Mouse (Mus musculus) MEL (cell line): ENCODE results near the gene Pitpnb. TPM values are rescaled to one million over a fixed set of nuclear protein-coding genes. Genes with fewer than 3 reads are reported as not detected.

Experiments used
- DNase-seq: peaks from one replicate; pipeline ENCODE4 v3.0.0; 2011; ENCODE audit warnings: low read depth, low spot score
- H3K27ac ChIP-seq: 2 replicates; pipeline ENCODE4 v1.5.1; 2012; ENCODE audit warnings: low read depth, mild to moderate bottlenecking, control low read depth, low read length, moderate library complexity; ENCODE audit not compliant: control insufficient read depth
- H3K27me3 ChIP-seq, 2 experiments: fragments of 150-350 bp in 1 of 2; sonication (generic) in 1 of 2; 2 replicates each; pipeline ENCODE4 v1.6.1; 2012; ENCODE audit warnings: low read length in 2 of 2, mild to moderate bottlenecking in 2 of 2, improper control_type of control experiment in 1 of 2, moderate library complexity in 1 of 2; ENCODE audit not compliant: insufficient read depth in 2 of 2, control insufficient read depth in 1 of 2
- H3K36me3 ChIP-seq, 2 experiments: 2 replicates each; pipeline ENCODE4 v1.6.1; 2012 to 2014; ENCODE audit warnings: low read length in 2 of 2, improper control_type of control experiment in 1 of 2, inconsistent platforms in 1 of 2, mild to moderate bottlenecking in 1 of 2; ENCODE audit not compliant: insufficient read depth in 2 of 2, control insufficient read depth in 1 of 2
- H3K4me1 ChIP-seq, 2 experiments: fragments of 150-350 bp in 1 of 2; sonication (generic) in 1 of 2; 2 replicates each; pipeline ENCODE4 v1.6.1; 2012; ENCODE audit warnings: low read length in 2 of 2, improper control_type of control experiment in 1 of 2, mild to moderate bottlenecking in 1 of 2; ENCODE audit not compliant: insufficient read depth in 2 of 2, control insufficient read depth in 1 of 2
- H3K4me3 ChIP-seq, 2 experiments: fragments of 150-350 bp in 1 of 2; sonication (generic) in 1 of 2; 2 replicates each; pipeline ENCODE4 v1.5.1; 2012; ENCODE audit warnings: low read depth in 2 of 2, low read length in 2 of 2, mild to moderate bottlenecking in 2 of 2, moderate library complexity in 2 of 2, control low read depth in 1 of 2, improper control_type of control experiment in 1 of 2; ENCODE audit not compliant: control insufficient read depth in 1 of 2, insufficient read depth in 1 of 2
- H3K79me2 ChIP-seq: 2 replicates; pipeline ENCODE4 v1.6.1; 2012; ENCODE audit warnings: mild to moderate bottlenecking, low read length, moderate library complexity; ENCODE audit not compliant: control insufficient read depth, poor library complexity, insufficient read depth
- H3K9ac ChIP-seq: 2 replicates; pipeline ENCODE4 v1.6.1; 2012; ENCODE audit warnings: low read depth, mild to moderate bottlenecking, control low read depth, low read length, moderate library complexity; ENCODE audit not compliant: control insufficient read depth, poor library complexity, severe bottlenecking
- H3K9me3 ChIP-seq: fragments of 150-350 bp; sonication (generic); replicated peaks from 2 replicates; pipeline ENCODE4 v1.6.1; 2012; ENCODE audit warnings: mild to moderate bottlenecking, low read length, improper control_type of control experiment, moderate library complexity; ENCODE audit not compliant: insufficient read depth
- BHLHE40 ChIP-seq: IDR thresholded peaks from 2 replicates; pipeline ENCODE4 v1.6.1; 2012; ENCODE audit warnings: low read depth, mild to moderate bottlenecking, inconsistent platforms, low read length, improper control_type of control experiment, borderline replicate concordance
- CHD1 ChIP-seq: IDR thresholded peaks from 2 replicates; pipeline ENCODE4 v1.6.1; 2012; ENCODE audit warnings: low read depth, mild to moderate bottlenecking, inconsistent platforms, low read length, improper control_type of control experiment
- CTCF ChIP-seq, 3 experiments: IDR thresholded peaks in 2 of 3; conservative IDR thresholded peaks in 1 of 3; 2 replicates each; pipeline ENCODE4 v1.5.1; 2011 to 2012; ENCODE audit warnings: low read length in 3 of 3, low read depth in 2 of 3, mild to moderate bottlenecking in 2 of 3, improper control_type of control experiment in 1 of 3, inconsistent platforms in 1 of 3, mixed read lengths in 1 of 3, moderate library complexity in 1 of 3; ENCODE audit not compliant: control insufficient read depth in 1 of 3, insufficient read depth in 1 of 3, poor library complexity in 1 of 3, severe bottlenecking in 1 of 3
- ELF1 ChIP-seq: IDR thresholded peaks from 2 replicates; pipeline ENCODE4 v1.6.1; 2014; ENCODE audit warnings: low read depth, mild to moderate bottlenecking, inconsistent platforms, low read length, improper control_type of control experiment, moderate library complexity
- EP300 ChIP-seq, 2 experiments: IDR thresholded peaks; 2 replicates each; pipeline ENCODE4 v1.6.1; 2011; ENCODE audit warnings: improper control_type of control experiment in 2 of 2, low read length in 2 of 2, low read depth in 1 of 2, mild to moderate bottlenecking in 1 of 2
- ETS1 ChIP-seq: IDR thresholded peaks from 2 replicates; pipeline ENCODE4 v1.6.1; 2012; ENCODE audit warnings: low read depth, mild to moderate bottlenecking, inconsistent platforms, low read length, improper control_type of control experiment, moderate library complexity
- GABPA ChIP-seq: IDR thresholded peaks from 2 replicates; pipeline ENCODE4 v1.6.1; 2012; ENCODE audit warnings: low read depth, mild to moderate bottlenecking, inconsistent platforms, low read length, improper control_type of control experiment, moderate library complexity
- GATA1 ChIP-seq: IDR thresholded peaks from 2 replicates; pipeline ENCODE4 v1.6.1; 2011; ENCODE audit warnings: low read depth, low read length, improper control_type of control experiment
- HCFC1 ChIP-seq: IDR thresholded peaks from 2 replicates; pipeline ENCODE4 v1.6.1; 2012; ENCODE audit warnings: low read depth, mild to moderate bottlenecking, inconsistent platforms, low read length, improper control_type of control experiment, moderate library complexity
- KAT2A ChIP-seq: conservative IDR thresholded peaks from 2 replicates; pipeline ENCODE4 v1.6.1; 2012; ENCODE audit warnings: low read depth, low read length, improper control_type of control experiment, inconsistent platforms
- MAX ChIP-seq: IDR thresholded peaks from 2 replicates; pipeline ENCODE4 v1.6.1; 2011; ENCODE audit warnings: low read length, improper control_type of control experiment
- MAZ ChIP-seq: IDR thresholded peaks from 2 replicates; pipeline ENCODE4 v1.6.1; 2012; ENCODE audit warnings: low read depth, mild to moderate bottlenecking, inconsistent platforms, low read length, improper control_type of control experiment
- MXI1 ChIP-seq: IDR thresholded peaks from 2 replicates; pipeline ENCODE4 v1.6.1; 2011; ENCODE audit warnings: mild to moderate bottlenecking, low read depth, low read length, improper control_type of control experiment
- NELFE ChIP-seq: IDR thresholded peaks from 2 replicates; pipeline ENCODE4 v1.6.1; 2011; ENCODE audit warnings: low read depth, low read length, improper control_type of control experiment
- POLR2A ChIP-seq, 2 experiments: IDR thresholded peaks; 2 replicates each; pipeline ENCODE4 v1.6.1; 2011 to 2012; ENCODE audit warnings: low read length in 2 of 2, mild to moderate bottlenecking in 2 of 2, control low read depth in 1 of 2, improper control_type of control experiment in 1 of 2, low read depth in 1 of 2, moderate library complexity in 1 of 2; ENCODE audit not compliant: control insufficient read depth in 1 of 2, insufficient read depth in 1 of 2, poor library complexity in 1 of 2
- RCOR1 ChIP-seq: IDR thresholded peaks from 2 replicates; pipeline ENCODE4 v1.6.1; 2012; ENCODE audit warnings: low read depth, mild to moderate bottlenecking, inconsistent platforms, low read length, improper control_type of control experiment
- SIN3A ChIP-seq: IDR thresholded peaks from 2 replicates; pipeline ENCODE4 v1.6.1; 2012; ENCODE audit warnings: low read length, improper control_type of control experiment, inconsistent platforms
- SMC3 ChIP-seq: IDR thresholded peaks from 2 replicates; pipeline ENCODE4 v1.6.1; 2011; ENCODE audit warnings: low read depth, low read length, improper control_type of control experiment
- TAL1 ChIP-seq: IDR thresholded peaks from 2 replicates; pipeline ENCODE4 v1.6.1; 2012; ENCODE audit warnings: mild to moderate bottlenecking, inconsistent platforms, low read length, moderate library complexity, mixed read lengths
- TBP ChIP-seq: IDR thresholded peaks from 2 replicates; pipeline ENCODE4 v1.8.0; 2011; ENCODE audit warnings: low read depth, low read length, improper control_type of control experiment
- TCF12 ChIP-seq: IDR thresholded peaks from 2 replicates; pipeline ENCODE4 v1.6.1; 2014; ENCODE audit warnings: low read depth, mild to moderate bottlenecking, inconsistent platforms, low read length, improper control_type of control experiment, moderate library complexity
- ZC3H11A ChIP-seq: IDR thresholded peaks from 2 replicates; pipeline ENCODE4 v1.6.1; 2012; ENCODE audit warnings: low read depth, mild to moderate bottlenecking, inconsistent platforms, low read length, improper control_type of control experiment
- ZMIZ1 ChIP-seq: IDR thresholded peaks from 2 replicates; pipeline ENCODE4 v1.6.1; 2012; ENCODE audit warnings: low read depth, mild to moderate bottlenecking, inconsistent platforms, low read length, improper control_type of control experiment, moderate library complexity
- polyA plus RNA-seq, 2 experiments: library from polyadenylated mRNA; stranded (reverse) in 1 of 2; unstranded in 1 of 2; fragments of >175 nt in 1 of 2; fragments of >200 nt in 1 of 2; gene quantifications; 2 replicates each; pipeline versions ENCODE4 v1.2.1 to v1.2.4; 2012; ENCODE audit warnings: low replicate concordance in 2 of 2, low read depth in 1 of 2; ENCODE audit not compliant: insufficient read length in 2 of 2, insufficient read depth in 1 of 2, missing spikeins in 1 of 2
- total RNA-seq: library from RNA; depleted of rRNA; stranded (reverse); fragments of 300-350 nt; gene quantifications from 2 replicates; pipeline ENCODE4 v1.2.3, GENCODE M21; 2012

Gene Pitpnb
- total and polyA plus RNA-seq, 3 experiments: 21.8 to 111 (median 88.5) TPM

DNA sequence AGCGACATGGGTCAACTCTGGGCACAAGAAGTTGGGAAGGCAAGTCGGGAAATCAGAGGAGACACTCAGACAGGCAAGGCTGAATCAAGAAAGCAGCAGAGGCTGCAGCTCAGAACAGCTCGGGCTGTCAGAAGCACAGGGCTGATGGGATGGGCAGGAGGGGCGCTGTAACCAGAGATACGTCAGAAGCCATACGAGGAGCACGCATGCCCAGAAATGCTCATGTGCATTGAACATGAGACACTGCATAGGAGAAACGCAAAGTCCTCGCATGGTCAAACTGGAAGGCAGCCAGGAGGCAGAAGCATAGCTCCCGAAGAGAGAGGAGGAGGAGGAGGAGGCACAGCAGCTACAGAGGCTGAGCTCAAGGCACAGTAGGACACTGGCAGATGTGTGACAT lies 38.9 kb upstream of the Pitpnb start:
- H3K9me3 ChIP-seq: no peaks in the 10 kb centered on the region
- no peak for TF ChIP-seq MAZ
- TF ChIP-seq ELF1: no peak
- no peak for TF ChIP-seq SMC3
- TF ChIP-seq TBP: no peak
- no peak for TF ChIP-seq RCOR1
- no peak for TF ChIP-seq TCF12
- TF ChIP-seq CTCF (IDR thresholded peaks at IDR 0.05 in 2 of 3, conservative IDR thresholded peaks at IDR 0.05 in 1 of 3; ENCODE audit: control insufficient read depth in 1 of 3, insufficient read depth in 1 of 3, low read depth in 2 of 3, low read length in 3 of 3, poor library complexity in 1 of 3, severe bottlenecking in 1 of 3): no peak
- TF ChIP-seq EP300 (IDR thresholded peaks at IDR 0.05; ENCODE audit: low read depth in 1 of 2, low read length in 2 of 2): no peak
- no peak for TF ChIP-seq POLR2A (IDR thresholded peaks at IDR 0.05; ENCODE audit: control insufficient read depth in 1 of 2, insufficient read depth in 1 of 2, low read depth in 1 of 2, low read length in 2 of 2, poor library complexity in 1 of 2)
- no peak for TF ChIP-seq ZC3H11A
- no peak for TF ChIP-seq MAX
- TF ChIP-seq ETS1: no peak
- TF ChIP-seq GATA1: no peak
- H3K4me3 ChIP-seq: no peak overlapping the region
- no peak for DNase-seq
- no peaks in the 10 kb centered on the region for H3K36me3 ChIP-seq
- H3K9ac ChIP-seq: no peak overlapping the region
- no peaks in the 10 kb centered on the region; a peak in 2 of 4 replicates for H3K27me3 ChIP-seq
- H3K27ac ChIP-seq: no peak overlapping the region
- H3K79me2 ChIP-seq: no peaks in the 10 kb centered on the region
- H3K4me1 ChIP-seq: no peaks in the 10 kb centered on the region

DNA sequence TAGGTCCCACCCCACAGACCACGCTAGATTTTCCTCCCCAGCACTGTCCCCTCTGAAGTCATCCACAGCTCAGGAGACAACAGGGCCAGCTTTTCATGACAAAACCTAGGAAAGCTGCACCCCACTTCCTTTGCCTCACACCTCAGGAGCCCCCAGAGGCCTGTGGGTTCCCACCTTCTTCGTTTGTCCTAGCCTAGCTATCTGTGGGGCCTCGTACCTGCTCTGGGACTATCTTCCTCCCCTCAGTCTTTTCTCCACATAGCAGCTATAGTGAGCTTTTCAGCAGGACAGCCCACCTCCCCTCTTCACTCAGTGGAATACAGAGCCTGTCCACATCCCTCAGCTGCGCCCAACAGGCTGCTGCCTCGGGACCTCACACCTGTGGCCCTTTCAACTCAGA lies 32.8 kb upstream of the Pitpnb start:
- TF ChIP-seq EP300 (IDR thresholded peaks at IDR 0.05; ENCODE audit: low read depth in 1 of 2, low read length in 2 of 2) (no peak), HCFC1 (no peak), POLR2A (IDR thresholded peaks at IDR 0.05; ENCODE audit: control insufficient read depth in 1 of 2, insufficient read depth in 1 of 2, low read depth in 1 of 2, low read length in 2 of 2, poor library complexity in 1 of 2) (no peak), BHLHE40 (no peak), CHD1 (no peak), ZMIZ1 (no peak), GABPA (no peak), TAL1 (no peak), MXI1 (no peak), MAX (no peak), SIN3A (no peak), NELFE (no peak), KAT2A (no peak)
- Histone ChIP-seq H3K4me3 (no peak overlapping the region), H3K9ac (no peak overlapping the region), H3K4me1 (no peaks in the 10 kb centered on the region), H3K36me3 (no peaks in the 10 kb centered on the region), H3K79me2 (no peaks in the 10 kb centered on the region), H3K9me3 (no peaks in the 10 kb centered on the region), H3K27ac (no peak overlapping the region), H3K27me3 (no peaks in the 10 kb centered on the region; a peak in 2 of 4 replicates)
- no peak for DNase-seq
